Mouse (Mus musculus): ENCODE results near the gene Cdcp2. TPM values are rescaled to one million over a fixed set of nuclear protein-coding genes. Genes with fewer than 3 reads are reported as not detected.
A peak's percentile ranks its signal among the peaks of the same experiment; 100 is the strongest.

Gene Cdcp2
- polyA plus RNA-seq, 1 experiment from 2014 or later, result not detected

DNA sequence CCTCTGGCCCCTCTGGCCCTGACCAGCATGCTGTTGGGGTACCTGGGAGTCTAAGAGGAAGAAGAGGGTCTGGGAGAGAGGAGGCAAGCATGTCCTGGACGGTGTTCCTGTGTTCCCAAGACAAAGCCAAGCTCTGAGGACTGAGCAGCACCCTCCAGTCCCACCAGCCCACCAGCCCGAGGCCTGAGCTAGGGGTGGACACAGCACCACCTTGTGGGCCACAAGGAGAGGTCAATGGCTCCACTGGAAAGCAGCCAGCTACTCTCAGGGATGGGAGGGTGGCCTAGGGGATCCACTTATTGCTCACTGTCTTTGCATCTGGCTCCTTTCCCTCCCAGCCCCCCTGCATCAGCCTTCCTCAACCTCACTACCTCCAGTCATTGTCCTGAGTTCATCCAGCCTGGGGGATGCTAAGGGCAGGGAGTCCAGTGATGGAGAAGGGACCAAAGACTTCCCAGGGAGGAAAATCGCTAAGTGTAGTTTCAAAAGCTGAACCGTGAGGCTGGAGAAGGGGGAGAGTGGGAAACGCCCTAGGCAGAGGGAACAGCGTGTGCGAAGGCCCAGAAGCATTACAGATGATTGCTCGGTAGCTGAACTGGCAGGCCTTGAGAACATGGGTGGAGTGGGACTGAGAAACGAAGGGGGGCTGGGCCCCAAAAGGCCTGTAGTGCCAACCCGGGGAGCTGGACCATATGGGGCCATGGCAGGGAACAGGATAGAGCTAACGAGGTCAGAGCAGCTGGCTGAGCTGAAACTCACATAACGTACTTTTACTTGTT lies 24.7 kb downstream of the Cdcp2 start:
- Histone ChIP-seq H3K9ac (no peak overlapping the region), H3K27ac (replicated peaks) (no peak overlapping the region; the same call in 1 of the 2 replicates)

DNA sequence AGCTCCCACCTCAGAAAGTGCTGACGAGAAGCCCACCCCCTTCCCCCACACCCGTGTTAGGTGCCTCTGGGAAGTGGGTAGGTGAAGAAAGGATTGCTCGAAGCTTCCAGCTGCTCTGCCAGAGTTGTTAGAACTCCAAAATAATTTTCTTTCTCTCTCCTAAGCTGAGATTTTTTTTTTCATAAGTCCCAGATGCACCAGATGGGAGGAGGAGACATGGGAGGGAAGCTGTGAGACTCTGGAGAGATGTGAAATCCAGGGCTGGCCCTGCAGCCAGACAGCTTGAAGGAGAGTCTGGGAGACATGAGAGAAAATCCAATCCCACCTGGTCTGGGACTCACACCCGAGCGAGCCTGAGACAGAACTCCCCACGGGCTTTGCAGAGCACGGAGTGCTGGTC lies 27.7 kb downstream of the Cdcp2 start:
- Histone ChIP-seq H3K9me3 (no peaks in the 10 kb centered on the region), H3K27ac (replicated peaks) (no peak overlapping the region), H3K4me1 (replicated peaks) (peaks cover 60% of the 10 kb centered on the region), H3K9ac (no peak overlapping the region), H3K4me2 (no peak overlapping the region), H3K36me3 (no peaks in the 10 kb centered on the region), H3K27me3 (no peaks in the 10 kb centered on the region), H3K4me3 (no peak overlapping the region)
- ATAC-seq (ENCODE audit: low read depth), result no peak
- WGBS, result 70% methylated on average over 7 of the region's 7 CpGs

More for the DNA sequence above, 24.7 kb downstream of the Cdcp2 start:
- peaks cover 33% of the 10 kb centered on the region for H3K4me1 ChIP-seq (replicated peaks)
- no peak overlapping the region for H3K4me2 ChIP-seq
- WGBS, result 34% methylated on average over 12 of the region's 12 CpGs
- H3K36me3 ChIP-seq, result no peaks in the 10 kb centered on the region
- H3K27me3 ChIP-seq, result no peaks in the 10 kb centered on the region
- peak; percentile 72 for ATAC-seq (ENCODE audit: low read depth)
- H3K9me3 ChIP-seq, result no peaks in the 10 kb centered on the region
- H3K4me3 ChIP-seq, result no peak overlapping the region

DNA sequence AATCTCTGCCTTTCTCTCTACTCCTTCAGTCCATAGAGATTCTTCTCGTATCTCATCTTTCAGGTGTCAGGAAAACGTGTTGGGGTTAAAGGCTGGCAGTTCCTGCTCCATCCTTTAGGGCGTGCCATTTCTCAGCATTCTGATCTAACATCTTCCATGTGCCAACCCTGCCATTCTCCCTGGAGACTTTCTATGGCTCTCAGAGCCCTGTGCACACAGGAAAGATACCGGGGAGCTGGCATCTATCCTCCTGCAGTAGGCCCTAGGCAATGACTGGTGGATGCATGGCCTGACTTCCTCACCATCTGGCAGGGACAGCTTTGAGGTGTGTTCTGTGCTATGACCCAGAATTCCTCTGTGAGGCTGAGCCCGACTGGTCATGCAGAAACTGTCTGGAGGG lies 28.4 kb downstream of the Cdcp2 start:
- ATAC-seq (ENCODE audit: low read depth), result no peak
- Histone ChIP-seq H3K9me3 (no peaks in the 10 kb centered on the region), H3K36me3 (no peaks in the 10 kb centered on the region), H3K27ac (replicated peaks) (no peak overlapping the region), H3K4me2 (no peak overlapping the region), H3K27me3 (no peaks in the 10 kb centered on the region), H3K9ac (no peak overlapping the region), H3K4me3 (no peak overlapping the region), H3K4me1 (replicated peaks) (peaks cover 66% of the 10 kb centered on the region)
- 49% methylated on average over 5 of the region's 5 CpGs for WGBS

DNA sequence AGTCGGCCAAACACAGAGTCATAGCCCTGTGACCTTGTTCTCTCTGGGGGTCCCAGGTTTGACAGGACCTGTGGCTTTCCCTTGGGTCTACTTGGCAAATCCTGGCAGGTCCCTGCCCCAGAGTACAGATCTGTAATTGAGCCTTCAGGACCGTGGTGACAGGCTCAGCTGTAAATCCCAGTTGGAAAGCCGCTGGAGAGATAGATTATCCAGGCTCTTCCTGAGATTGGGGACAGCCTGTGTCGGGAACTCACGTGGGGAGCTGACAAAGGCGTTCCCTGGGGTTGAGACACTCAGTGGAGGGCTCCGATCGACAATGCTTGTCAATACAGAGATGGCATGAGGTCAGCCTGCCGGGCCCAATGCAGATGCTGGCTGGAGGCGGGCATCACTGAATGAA lies 29.7 kb downstream of the Cdcp2 start:
- H3K9ac ChIP-seq, result peak overlapping the region; percentile 22; the same call in 1 of the 2 replicates
- H3K36me3 ChIP-seq, result no peaks in the 10 kb centered on the region
- H3K27ac ChIP-seq (replicated peaks), result peak overlapping the region; percentile 54; the same call in 1 of the 2 replicates
- H3K4me2 ChIP-seq, result no peak overlapping the region
- 24% methylated on average over 10 of the region's 10 CpGs for WGBS
- H3K27me3 ChIP-seq, result no peaks in the 10 kb centered on the region
- ATAC-seq (ENCODE audit: low read depth), result no peak
- H3K4me3 ChIP-seq, result no peak overlapping the region
- peaks cover 73% of the 10 kb centered on the region for H3K4me1 ChIP-seq (replicated peaks)
- no peaks in the 10 kb centered on the region for H3K9me3 ChIP-seq

DNA sequence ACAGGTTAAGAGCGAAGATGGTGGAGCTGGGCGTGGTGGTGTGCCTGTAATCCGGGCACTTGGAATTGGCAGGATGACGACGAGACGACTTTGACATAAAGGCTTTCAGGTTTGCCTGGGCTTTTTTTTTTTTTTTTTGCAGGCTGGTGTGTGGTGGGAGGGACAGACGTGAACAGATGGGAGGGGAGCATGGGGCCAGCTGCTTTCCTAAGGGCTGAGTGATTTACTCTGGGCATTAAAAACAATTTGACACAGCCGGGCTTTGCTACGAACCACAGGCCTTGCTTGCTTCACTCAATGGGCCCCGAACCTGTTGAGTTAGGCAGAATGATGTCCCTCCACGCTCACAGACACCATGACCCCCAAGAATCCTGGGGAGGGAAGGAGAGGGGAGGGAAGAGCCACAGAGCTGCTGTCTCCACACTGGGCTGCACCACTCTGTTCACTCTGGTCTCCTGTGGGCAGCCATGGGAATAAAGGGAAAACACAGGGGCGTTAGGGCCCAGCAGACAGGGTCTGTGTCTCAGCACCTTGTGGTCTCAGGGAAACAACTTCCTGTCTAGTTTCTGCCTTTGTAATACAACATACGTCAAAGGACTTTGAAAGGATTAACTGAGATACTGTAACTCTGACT lies 30.3 kb downstream of the Cdcp2 start:
- 22% methylated on average over 13 of the region's 13 CpGs for WGBS
- H3K4me1 ChIP-seq (replicated peaks), result peaks cover 70% of the 10 kb centered on the region
- peak; percentile 42; the same call in 1 of the 2 replicates for ATAC-seq (ENCODE audit: low read depth)

DNA sequence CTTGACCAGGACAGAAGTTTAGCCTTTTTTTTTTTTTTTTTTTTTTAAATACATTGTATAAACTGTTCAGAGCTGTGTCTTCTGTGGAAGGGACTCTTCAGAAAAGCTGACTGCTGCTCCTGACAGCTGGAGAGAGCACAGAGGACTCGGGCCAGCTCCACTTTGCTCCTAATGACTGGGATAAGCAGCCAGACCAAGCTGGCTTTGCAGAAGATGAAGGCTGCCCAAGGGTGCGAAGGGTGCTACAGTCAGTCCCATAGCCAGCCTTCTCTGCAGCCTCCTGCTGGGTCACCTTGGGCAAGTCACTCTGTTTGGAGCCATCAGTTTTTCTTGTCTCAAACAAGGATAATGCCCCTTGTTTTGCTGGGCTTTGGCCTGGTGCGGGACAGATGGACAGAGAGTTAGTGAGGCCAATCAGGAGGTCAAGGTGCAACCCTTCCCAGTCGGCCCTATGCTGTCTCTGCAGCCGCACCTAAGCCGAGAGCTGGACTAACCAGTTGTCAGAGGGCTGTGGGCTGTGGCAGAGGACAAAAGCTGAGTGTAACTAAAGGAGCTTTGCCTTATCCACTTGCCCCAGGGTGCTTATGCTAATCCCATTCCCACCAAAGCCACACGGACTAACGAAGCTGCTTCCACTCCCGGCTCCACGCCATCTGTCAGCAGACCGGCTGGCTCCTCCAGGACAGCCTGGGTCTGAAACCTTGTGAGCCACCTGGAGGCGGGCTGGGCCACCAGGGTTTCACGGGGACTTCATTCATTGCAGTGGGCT lies 31.4 kb downstream of the Cdcp2 start:
- H3K9me3 ChIP-seq, result no peaks in the 10 kb centered on the region
- peaks cover 70% of the 10 kb centered on the region for H3K4me1 ChIP-seq (replicated peaks)
- H3K27me3 ChIP-seq, result no peaks in the 10 kb centered on the region
- no peak overlapping the region for H3K4me2 ChIP-seq
- 28% methylated on average over 13 of the region's 13 CpGs for WGBS
- ATAC-seq (ENCODE audit: low read depth), result 0 out of 2 replicates have a peak, but pooled peaks have one; percentile 20
- H3K4me3 ChIP-seq, result no peak overlapping the region
- H3K36me3 ChIP-seq, result no peaks in the 10 kb centered on the region
- 0 out of 2 replicates have a peak overlapping the region, but pooled peaks have one; percentile 17 for H3K9ac ChIP-seq
- H3K27ac ChIP-seq (replicated peaks), result peak overlapping the region; percentile 38; the same call in 1 of the 2 replicates

More for the DNA sequence above, 30.3 kb downstream of the Cdcp2 start:
- Histone ChIP-seq H3K4me2 (no peak overlapping the region), H3K9ac (peak overlapping the region; percentile 22; the same call in 1 of the 2 replicates), H3K27ac (replicated peaks) (peak overlapping the region; percentile 54), H3K9me3 (no peaks in the 10 kb centered on the region), H3K4me3 (no peak overlapping the region), H3K27me3 (no peaks in the 10 kb centered on the region), H3K36me3 (no peaks in the 10 kb centered on the region)

DNA sequence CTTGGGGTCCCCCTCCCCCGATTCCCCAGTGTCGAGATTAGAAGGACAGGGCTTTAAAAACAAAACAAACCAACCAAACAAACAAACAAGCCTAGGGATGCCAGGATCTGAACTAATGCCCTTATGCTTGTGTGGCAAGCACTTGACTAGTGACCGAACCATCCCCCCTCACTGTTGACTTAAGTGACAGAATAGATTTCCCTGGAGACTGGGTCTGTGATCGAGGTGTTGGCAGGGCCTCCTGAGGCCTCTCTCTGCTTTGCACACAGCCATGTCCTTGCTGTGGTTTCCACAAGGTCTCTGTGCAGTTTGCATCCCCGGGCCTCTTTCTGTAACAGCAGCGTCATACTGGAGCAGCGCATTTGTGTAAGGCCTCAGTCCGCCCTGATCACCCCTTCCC lies 32.7 kb downstream of the Cdcp2 start:
- Histone ChIP-seq H3K9ac (no peak overlapping the region), H3K27ac (replicated peaks) (no peak overlapping the region), H3K4me2 (no peak overlapping the region), H3K36me3 (no peaks in the 10 kb centered on the region), H3K4me1 (replicated peaks) (peaks cover 61% of the 10 kb centered on the region), H3K27me3 (no peaks in the 10 kb centered on the region), H3K9me3 (no peaks in the 10 kb centered on the region), H3K4me3 (no peak overlapping the region)
- 77% methylated on average over 8 of the region's 8 CpGs for WGBS
- no peak for ATAC-seq (ENCODE audit: low read depth)

DNA sequence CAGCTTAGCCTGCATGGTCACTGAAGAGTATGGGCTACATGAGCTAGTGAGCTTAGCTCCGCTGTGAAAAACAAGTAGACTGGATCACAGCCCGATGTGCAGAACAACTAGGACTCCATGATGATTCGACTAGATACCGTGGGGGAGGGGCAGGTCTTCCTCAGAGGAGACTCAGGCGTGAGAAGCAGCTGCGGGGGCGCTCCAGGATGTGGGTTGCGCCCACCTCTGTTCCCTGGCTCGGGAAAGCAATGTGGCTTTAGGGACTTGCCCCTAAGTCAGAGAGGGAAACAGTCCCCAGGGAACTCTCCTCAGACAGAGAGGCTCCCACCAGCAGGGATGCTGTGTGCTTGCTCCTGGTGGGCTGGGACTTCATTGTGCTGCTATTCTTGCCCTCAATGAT lies 33.8 kb downstream of the Cdcp2 start:
- no peak overlapping the region for H3K4me2 ChIP-seq
- no peaks in the 10 kb centered on the region for H3K36me3 ChIP-seq
- no peaks in the 10 kb centered on the region for H3K9me3 ChIP-seq
- no peak overlapping the region for H3K4me3 ChIP-seq
- 19% methylated on average over 9 of the region's 9 CpGs for WGBS
- H3K27me3 ChIP-seq, result no peaks in the 10 kb centered on the region
- ATAC-seq (ENCODE audit: low read depth), result no peak
- H3K4me1 ChIP-seq (replicated peaks), result peaks cover 58% of the 10 kb centered on the region
- H3K27ac ChIP-seq (replicated peaks), result 0 out of 2 replicates have a peak overlapping the region, but pooled peaks have one; percentile 28
- no peak overlapping the region for H3K9ac ChIP-seq

DNA sequence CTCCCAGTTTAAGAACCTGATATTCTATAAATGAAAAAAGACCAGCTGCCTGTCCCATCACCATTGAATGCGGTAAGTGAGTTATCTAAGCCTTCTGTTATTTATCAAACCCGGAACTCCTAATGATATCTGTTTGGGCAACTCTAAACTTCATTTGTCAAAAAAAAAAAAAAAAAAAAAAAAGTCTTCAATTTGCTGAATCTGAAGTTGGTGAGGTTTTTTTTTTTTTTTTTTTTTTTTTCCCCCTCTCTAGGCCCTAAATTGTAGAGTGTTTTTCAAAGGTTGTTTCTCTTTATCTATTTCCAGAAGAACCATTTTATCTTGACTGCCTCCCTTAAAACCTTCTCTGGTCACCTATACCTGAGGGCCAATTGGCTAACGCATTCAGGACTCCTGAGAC lies 38.2 kb downstream of the Cdcp2 start:
- Histone ChIP-seq H3K4me1 (replicated peaks) (peaks cover 59% of the 10 kb centered on the region), H3K27ac (replicated peaks) (no peak overlapping the region), H3K4me2 (no peak overlapping the region), H3K4me3 (no peak overlapping the region), H3K27me3 (no peaks in the 10 kb centered on the region), H3K9me3 (no peaks in the 10 kb centered on the region), H3K9ac (no peak overlapping the region), H3K36me3 (no peaks in the 10 kb centered on the region)
- WGBS, result 96% methylated on average over 3 of the region's 3 CpGs
- no peak for ATAC-seq (ENCODE audit: low read depth)

DNA sequence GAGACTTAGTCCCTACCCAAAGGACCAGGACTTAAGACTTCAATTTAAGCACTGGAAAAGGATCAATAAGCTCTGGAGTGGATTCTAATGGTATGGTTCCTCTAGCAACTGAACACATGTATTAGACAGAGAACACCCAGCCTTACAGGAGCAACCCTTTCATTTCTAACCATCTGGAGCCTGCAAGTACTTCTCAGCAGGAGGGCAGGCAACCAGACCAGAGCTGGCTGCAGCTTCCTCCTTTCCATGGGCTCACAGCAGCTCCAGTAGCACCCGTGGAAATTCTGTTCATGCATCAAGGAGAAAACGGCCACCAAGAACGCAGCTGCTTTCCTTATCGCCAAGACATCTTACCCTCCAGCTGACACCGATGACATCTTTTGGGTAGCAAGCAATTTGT lies 39.0 kb downstream of the Cdcp2 start:
- Histone ChIP-seq H3K4me3 (no peak overlapping the region), H3K4me1 (replicated peaks) (peaks cover 60% of the 10 kb centered on the region), H3K27me3 (no peaks in the 10 kb centered on the region), H3K27ac (replicated peaks) (no peak overlapping the region), H3K36me3 (no peaks in the 10 kb centered on the region), H3K9ac (no peak overlapping the region), H3K4me2 (no peak overlapping the region), H3K9me3 (no peaks in the 10 kb centered on the region)
- WGBS, result 74% methylated on average over 5 of the region's 5 CpGs
- ATAC-seq (ENCODE audit: low read depth), result no peak

DNA sequence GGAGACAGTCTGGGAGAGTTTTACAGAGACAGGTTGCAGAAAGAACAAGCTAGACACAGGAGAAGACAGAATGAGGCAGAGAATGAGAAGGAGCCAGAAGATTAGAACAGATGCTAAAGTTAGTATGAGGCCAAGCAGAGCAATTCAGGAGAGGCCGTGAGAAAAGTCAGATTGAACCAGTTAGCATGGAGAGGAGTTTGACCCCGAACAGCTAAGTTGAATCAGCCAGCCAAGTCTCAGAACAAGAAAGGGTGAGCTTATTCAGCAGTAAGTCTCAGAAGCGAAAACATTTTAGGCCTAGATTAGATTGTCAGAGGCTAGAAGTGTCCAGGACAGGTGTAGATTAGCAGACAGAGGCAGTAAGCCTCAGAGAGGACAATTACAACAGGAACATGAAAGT lies 39.8 kb downstream of the Cdcp2 start:
- 60% methylated on average over 3 of the region's 3 CpGs for WGBS
- no peak for ATAC-seq (ENCODE audit: low read depth)
- H3K4me1 ChIP-seq (replicated peaks), result peaks cover 56% of the 10 kb centered on the region

More for the DNA sequence above, 39.8 kb downstream of the Cdcp2 start:
- H3K4me2 ChIP-seq, result no peak overlapping the region
- H3K27me3 ChIP-seq, result no peaks in the 10 kb centered on the region
- H3K9ac ChIP-seq, result no peak overlapping the region
- no peak overlapping the region for H3K4me3 ChIP-seq
- H3K9me3 ChIP-seq, result no peaks in the 10 kb centered on the region
- no peaks in the 10 kb centered on the region for H3K36me3 ChIP-seq
- no peak overlapping the region for H3K27ac ChIP-seq (replicated peaks)
